Mouse (Mus musculus): ENCODE data around the gene Spsb4.

Gene Spsb4

GRCm38 (mm10) chr9:96980037-96980997 lies 38.3 kb downstream of the Spsb4 start:
- in situ Hi-C loops (cut with MseI, MboI), result no loop called here

DNA sequence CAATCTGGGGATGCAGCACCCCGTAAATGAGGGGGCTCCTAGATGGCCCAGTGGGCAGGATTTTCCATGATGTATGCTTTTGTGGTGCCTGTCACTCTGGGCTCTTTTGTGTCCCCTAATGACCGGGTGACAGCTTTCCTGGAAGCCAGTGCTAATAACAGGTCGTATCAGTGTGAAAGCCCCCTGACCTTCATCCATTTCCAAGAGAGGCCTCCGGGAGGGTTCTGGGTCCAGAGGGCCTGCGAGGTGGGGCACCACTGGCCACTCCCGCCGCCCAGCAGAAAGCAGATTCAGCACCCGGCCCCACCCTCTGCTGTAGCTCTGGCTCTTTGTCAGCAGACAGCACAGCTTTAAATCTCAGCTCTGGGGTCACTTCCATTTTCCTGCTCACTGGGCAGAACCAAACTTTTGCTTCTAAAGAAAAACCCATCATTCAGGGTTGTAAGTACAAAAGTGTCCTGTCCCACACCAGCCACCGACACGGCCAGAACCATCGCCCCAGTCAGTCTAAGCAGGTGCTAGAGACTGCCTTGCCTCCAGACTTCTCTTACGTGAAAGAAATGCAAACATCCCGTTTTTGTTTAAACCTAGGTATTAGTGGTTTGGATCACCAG lies 39.1 kb downstream of the Spsb4 start:
- in situ Hi-C loops (cut with MseI, MboI), result no loop called here

DNA sequence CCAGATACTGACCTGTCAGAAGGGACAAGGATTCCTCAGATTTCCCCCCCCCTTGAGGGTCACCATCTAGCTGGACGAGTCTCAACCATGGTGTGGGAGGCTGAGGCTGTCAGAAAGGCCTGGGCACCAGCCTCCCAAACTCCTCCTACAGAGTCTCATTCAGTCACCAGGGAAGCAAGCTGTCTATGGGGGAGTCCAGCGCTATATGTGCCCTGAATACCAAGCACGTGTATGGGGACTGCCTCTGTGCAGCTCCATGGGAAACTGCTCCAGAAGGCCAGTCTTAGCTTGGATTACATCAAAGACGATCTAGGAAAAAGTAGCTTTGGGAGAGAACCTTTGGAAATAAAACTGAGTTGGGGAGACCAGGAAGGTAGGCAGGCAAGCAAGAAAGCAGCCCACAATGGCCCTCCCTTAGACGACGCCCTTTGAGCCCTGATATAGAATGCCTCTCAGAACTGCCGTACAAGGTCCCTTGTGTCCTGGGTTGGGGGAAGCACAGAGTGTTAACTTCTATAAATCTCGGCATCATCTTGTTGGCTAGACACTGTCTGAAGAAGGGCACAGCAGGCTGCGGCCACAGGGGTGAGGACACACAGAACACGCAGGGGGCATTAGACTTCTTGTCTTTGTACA lies 40.4 kb downstream of the Spsb4 start:
- in situ Hi-C loops (cut with MseI, MboI), result no loop called here

DNA sequence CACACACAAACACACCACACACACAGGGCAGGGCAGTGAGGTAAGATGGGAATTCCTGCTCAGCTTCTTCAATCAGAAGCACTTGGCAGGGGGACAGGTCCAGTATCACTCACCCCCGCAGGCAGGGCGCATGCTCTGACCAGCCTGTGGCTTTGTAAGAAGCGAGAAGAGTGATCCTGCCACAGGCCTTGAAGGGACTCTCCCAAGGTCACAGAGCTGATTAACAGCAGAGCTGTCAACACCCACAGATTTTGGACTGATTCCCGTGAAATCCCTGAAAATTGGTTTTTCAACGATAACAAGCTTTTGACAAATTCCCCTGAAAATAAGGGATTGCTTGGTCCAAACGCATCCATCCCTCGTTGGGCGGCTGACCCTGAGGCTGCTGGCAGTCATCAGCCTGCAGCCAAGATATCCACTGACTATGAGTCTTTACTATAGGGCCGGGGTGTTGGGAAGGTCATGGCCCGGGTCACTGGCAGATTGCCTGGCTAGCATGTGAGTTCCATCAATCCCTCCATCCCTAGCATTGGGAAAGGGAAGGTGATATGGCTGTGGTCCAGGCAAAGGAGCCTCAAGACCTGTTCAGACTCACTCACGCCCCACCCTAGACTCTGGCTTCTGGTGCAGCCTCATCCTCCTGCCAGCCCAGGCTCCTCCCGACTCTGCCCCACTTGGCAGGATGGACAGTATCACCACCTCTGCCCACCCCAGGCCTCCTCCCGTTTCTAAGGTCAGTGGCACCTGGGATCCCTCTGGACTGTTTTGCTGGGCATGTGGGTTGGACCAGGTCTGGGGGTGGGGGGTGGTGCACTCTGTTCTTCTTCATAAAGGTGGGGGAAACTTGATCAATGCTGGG lies 41.1 kb downstream of the Spsb4 start:
- in situ Hi-C loops (cut with MseI, MboI), result no loop called here

GRCm38 (mm10) chr9:96973091-96973490 lies 45.6 kb downstream of the Spsb4 start:
- in situ Hi-C loops (cut with MseI, MboI), result no loop called here

DNA sequence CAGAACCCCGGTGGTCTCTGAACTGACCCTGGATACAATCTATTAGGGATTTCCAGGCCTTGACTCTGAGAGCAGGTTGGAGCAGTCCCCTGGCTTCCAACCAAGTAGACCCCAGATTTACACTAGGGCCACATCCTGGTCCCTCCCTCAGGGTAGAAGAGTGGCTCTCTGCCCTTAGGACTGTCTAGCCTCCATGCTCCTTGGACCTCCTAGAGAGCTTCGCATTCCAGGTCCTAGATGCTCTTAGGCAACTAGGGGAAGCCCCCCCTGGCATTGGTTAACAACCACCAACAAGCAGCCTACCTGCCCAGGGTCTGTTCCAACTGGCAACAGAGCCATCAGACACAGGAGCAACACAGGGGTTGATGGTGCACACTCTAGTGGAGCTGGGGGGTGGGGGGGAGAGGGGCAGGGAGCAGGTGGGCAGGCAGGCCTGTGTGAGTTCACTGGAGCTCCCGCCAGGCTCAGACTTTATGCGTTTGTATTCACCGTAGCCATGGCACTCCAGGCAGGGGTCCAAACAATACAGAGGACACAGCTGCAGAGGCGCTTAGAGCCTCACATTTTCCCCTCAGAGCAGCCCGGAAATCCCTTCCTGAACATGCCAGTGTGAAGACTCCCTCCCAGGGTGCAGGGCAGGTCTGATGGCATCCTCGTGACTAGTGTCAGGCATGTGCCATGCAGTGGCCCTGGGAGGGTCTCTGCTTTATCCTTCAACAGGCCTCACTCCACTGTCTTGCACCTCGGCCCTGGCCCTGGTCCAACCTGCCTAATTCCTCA lies 46.8 kb downstream of the Spsb4 start:
- in situ Hi-C loops (cut with MseI, MboI), result no loop called here

DNA sequence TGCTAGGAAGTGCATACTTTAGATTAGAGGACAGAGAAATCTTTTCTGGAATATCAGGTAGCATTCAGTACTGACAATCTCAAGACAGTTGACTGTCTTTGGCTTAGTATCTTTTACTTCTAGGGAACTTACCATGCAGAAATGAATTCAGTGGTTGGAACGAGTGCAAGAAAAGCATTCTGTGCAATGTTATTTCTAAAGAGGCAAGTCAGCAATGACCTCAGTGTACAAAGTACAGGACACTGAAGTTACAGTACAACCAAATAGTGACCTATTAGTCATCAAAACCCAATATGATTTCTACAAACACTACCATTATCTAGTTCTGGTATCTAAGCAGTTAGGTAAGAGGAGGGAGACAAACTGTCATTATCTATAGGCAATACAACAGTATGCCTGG lies 51.1 kb downstream of the Spsb4 start:
- in situ Hi-C loops (cut with MseI, MboI), result no loop called here

DNA sequence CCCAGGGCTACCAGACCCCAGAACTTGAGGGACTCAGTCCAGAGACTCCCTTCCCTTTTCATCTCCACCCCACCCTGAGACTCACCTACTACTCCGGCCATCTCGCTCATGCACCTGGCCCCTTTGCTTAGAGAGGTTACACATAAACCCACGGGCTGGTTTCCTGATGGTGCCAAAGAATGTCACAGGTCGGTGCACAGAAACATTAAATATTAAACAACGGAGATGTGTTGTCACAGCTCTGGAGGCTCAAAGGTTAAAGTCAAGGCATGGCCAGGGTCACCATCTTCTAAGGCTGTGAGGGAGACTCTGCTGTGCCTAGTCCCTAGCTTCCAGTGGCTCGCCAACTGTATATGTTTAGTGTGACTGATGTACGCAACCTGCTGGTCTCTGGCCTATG lies 52.2 kb downstream of the Spsb4 start:
- in situ Hi-C loops (cut with MseI, MboI), result no loop called here

DNA sequence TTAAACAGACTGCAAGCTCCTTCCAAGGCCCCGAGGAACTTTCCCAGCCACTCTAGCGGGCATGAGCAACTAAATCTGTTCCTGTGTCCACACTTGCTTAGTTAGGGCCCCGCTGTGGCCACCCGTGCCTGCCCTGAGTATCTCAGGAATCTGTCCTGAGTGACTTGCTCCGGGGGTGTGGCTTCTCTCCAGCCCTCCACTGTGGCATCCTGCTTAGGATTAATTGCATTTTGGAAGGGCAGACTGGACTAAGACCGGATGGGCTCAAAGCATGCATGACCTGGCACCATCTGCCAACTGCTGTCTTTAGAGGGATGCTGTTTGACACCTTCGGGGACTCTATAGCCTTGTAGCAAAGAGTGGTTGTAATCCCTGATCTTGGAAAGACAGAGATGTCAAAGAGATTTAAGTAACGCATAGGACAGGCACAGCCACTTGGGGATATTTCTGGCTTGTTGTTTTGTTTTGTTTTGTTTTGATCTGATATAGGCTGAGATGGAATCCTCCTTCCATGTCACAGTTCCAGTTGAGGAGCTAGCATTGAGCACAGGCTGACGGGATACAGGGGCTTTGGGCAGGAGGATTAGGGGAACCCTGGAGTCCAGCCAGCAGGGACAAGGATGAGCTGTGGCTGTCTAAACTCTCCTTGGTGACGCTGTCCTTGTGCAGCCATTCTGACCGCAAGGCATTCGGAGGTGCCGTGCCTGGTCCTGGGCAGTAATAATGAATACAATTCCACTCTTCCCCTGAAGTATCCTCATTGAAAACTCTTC lies 55.0 kb downstream of the Spsb4 start:
- in situ Hi-C loops (cut with MseI, MboI), result loop anchor here in 1 of 2 experiments (5.0 kb wide), 1 partner anchor 99 kb away; no protein-coding TSS in a partner anchor

DNA sequence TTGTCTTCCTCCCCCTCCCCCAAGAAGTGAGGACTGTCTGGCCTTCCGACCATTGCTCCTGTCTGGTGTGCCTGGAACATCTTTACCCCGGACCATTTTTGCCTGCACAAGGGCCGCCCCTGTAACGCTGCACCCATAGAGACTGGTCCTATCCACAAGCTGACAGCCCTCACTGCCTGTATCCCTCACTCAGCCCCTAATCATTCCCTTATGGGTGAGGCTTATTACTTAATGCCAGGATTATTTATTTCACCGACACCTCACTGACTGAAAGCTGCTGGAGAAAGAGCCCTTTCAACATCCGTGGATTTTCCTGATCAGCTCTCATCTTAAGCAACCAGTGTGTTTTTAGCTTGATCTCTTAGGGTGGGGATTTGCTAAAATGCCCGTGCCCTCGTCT lies 55.9 kb downstream of the Spsb4 start:
- in situ Hi-C loops (cut with MseI, MboI), result loop anchor here in 1 of 2 experiments (5.0 kb wide), 1 partner anchor 100 kb away; no protein-coding TSS in a partner anchor

DNA sequence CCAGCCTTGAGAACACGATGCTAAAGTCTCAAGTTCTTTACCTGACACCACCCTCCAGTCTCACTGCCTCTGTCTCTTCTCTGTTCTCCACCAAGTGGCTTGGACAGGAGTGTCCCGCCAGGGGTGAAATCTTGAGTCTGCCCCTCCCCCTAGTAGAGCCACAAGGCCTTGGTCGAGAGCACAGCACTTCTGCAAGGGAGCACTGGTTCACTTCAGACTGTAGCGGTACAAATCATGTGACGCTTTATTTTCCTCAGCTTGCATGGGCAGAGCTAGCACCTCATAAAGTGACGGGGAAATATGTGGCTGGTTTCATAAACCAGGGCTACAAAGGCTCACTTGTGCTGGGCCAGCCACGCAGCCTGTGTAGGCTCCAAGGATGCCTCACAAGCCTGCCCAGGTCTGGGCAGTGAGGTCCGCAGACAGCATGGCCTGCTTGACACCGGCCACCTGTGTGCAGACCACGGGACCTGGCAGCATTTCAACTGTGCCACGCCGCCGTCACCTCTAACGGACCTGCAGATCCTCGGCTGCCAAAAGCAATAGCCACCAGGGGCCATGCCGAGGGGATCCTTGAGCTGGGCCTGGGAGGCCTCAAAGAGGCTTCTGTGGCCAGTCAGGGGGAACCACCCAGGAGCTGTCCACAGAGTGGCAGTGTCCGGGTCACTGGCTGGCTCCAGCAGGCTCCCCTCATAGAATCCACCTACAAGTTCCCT lies 56.5 kb downstream of the Spsb4 start:
- in situ Hi-C loops (cut with MseI, MboI), result loop anchor here in 1 of 2 experiments (5.0 kb wide), 1 partner anchor 100 kb away; no protein-coding TSS in a partner anchor

GRCm38 (mm10) chr9:96961006-96961405 lies 57.6 kb downstream of the Spsb4 start:
- in situ Hi-C loops (cut with MseI, MboI), result loop anchor here in 1 of 2 experiments (5.0 kb wide), 1 partner anchor 101 kb away; no protein-coding TSS in a partner anchor

DNA sequence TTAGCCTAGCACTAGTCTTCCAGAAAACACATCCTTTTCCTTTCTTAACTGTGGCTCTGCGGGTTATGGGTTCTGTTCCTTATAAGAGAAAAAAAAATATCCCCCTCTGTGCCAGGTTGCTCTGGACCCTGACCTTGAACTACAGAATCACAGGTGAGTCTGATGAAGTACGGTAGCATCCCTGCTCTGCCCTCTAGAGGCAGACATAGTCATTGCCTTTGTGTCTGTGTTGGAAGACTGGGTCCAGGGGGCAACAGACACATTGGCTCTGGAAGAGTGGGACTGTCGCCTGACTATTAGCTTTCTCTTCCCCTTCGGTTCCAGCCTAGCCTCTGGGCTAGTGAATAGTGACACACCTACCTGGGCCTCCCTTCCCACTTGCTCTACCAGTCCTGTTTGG lies 58.4 kb downstream of the Spsb4 start:
- in situ Hi-C loops (cut with MseI, MboI), result loop anchor here in 1 of 2 experiments (5.0 kb wide), 1 partner anchor 102 kb away; no protein-coding TSS in a partner anchor

DNA sequence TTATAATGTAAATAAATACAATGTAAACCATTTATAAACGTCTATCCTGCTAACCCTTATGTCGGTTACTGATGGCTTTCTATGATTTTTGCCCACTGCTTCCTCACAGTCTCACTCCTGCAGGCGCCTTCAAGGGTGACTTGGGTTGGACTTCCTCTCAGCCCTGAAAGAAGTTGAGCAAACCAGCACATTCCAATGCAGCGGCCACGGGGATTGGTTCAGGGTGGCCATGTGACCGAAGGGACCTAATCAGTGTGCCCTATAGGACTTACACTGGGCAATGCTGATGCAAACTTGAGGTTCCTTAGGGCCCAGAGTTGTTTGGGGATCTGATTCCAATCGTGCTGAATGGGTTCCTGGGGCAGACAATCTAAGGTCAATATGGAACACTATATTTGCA lies 59.2 kb downstream of the Spsb4 start:
- in situ Hi-C loops (cut with MseI, MboI), result no loop called here

- in situ Hi-C loops (cut with MseI, MboI), result no loop called here
Measured at GRCm38 (mm10) chr9:96958009-96958615, 60.5 kb downstream of the Spsb4 start.

DNA sequence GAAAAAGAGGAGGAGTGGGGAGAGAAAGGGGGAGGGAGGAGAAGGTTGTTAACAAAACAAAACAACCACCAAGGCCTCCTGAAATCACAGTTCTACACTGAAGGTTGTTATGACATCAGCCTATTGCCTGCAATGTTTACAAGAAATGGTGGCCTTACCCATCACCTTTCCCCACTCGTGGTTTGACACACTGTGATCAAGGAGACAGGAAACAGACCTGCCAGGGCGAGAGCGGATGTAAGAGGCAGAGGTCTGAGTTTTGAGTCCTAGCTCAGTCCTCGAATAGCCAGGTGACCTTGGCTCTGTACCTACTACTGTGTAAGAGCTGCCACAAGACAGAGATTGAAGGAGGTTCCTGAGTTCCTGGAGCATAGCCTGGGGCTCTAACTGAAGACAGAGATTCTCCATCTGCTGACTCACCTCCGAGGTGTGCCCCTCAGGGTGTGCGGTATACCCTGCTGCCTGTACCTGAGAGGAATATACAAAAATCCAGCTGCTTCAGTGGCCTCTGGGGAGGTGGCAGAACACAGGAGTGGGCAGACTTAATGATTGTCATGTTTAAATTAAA lies 61.3 kb downstream of the Spsb4 start:
- in situ Hi-C loops (cut with MseI, MboI), result no loop called here

- in situ Hi-C loops (cut with MseI, MboI), result no loop called here
Measured at GRCm38 (mm10) chr9:96956646-96957297, 61.9 kb downstream of the Spsb4 start.

All from mouse trophoblast stem cell (cell line).